Mouse (Mus musculus) layer of hippocampus, adult 2 months (tissue): ENCODE results near the gene Itch. TPM values are rescaled to one million over a fixed set of nuclear protein-coding genes. Genes with fewer than 3 reads are reported as not detected.

Experiments used
- DNase-seq, 2 experiments: peaks; one replicate each; pipeline ENCODE4 v3.0.0; 2022; ENCODE audit warnings: low spot score in 2 of 2
- H3K27ac ChIP-seq: fragments of 200-600 bp; 2 replicates; pipeline ENCODE4 v1.8.1; 2022
- H3K4me3 ChIP-seq: fragments of 200-600 bp; 2 replicates; pipeline ENCODE4 v1.8.1; 2022; ENCODE audit warnings: mild to moderate bottlenecking
- CTCF ChIP-seq: fragments of 200-600 bp; conservative IDR thresholded peaks from 2 replicates; pipeline ENCODE4 v1.8.1; 2022; ENCODE audit warnings: antibody characterized with exemption, mild to moderate bottlenecking, moderate library complexity
- long read RNA-seq, 2 experiments: library from polyadenylated mRNA; stranded (forward); transcript quantifications; one replicate each; pipeline ENCODE4 v2.0.0; 2021; ENCODE audit warnings: borderline mapping rate in 2 of 2
- total RNA-seq, 2 experiments: library from RNA; stranded (reverse); gene quantifications; 2 replicates each; pipeline ENCODE4 v1.2.3; 2021

Itch gene
- total RNA-seq, result 10 to 100 TPM; 58.7 to 60.1 TPM
- long read RNA-seq, experiment 1, full-length matches to known transcripts, result 19 of 29 reads
- long read RNA-seq, experiment 1, partial matches to known transcripts, result 1 of 29 reads
- long read RNA-seq, experiment 1, other reads (novel, unspliced or antisense), result 9 of 29 reads
- long read RNA-seq, experiment 2, full-length matches to known transcripts, result 31 of 43 reads
- long read RNA-seq, experiment 2, partial matches to known transcripts, result 4 of 43 reads
- long read RNA-seq, experiment 2, other reads (novel, unspliced or antisense), result 8 of 43 reads

GRCm38 (mm10) chr2:155133011-155133976 is at the start of gene Itch:
Itch (plus strand) TSS chr2:155133509.
- Histone ChIP-seq H3K4me3 (peak within 1 kb of the TSS; percentile 91), H3K27ac (peak within 1 kb of the TSS; percentile 99)
- TF ChIP-seq CTCF, result peak; percentile 31
- peak; percentile 92 for DNase-seq

GRCm38 (mm10) chr2:155084546-155084945 is 48.8 kb upstream of the Itch start:
- Histone ChIP-seq H3K4me3 (no peak overlapping the region), H3K27ac (no peak overlapping the region)
- no peak for TF ChIP-seq CTCF
- no peak for DNase-seq

GRCm38 (mm10) chr2:155086328-155086727 is 47.0 kb upstream of the Itch start:
- H3K4me3 ChIP-seq, result no peak overlapping the region
- no peak overlapping the region for H3K27ac ChIP-seq
- no peak for DNase-seq
- TF ChIP-seq CTCF, result no peak

- Histone ChIP-seq H3K27ac (no peak overlapping the region), H3K4me3 (no peak overlapping the region)
- no peak for DNase-seq
- TF ChIP-seq CTCF, result no peak
Measured at GRCm38 (mm10) chr2:155088264-155088663, 45.0 kb upstream of the Itch start.

GRCm38 (mm10) chr2:155090909-155091742 is 42.2 kb upstream of the Itch start:
- no peak for TF ChIP-seq CTCF
- Histone ChIP-seq H3K27ac (no peak overlapping the region), H3K4me3 (no peak overlapping the region)
- no peak for DNase-seq

- H3K27ac ChIP-seq, result no peak overlapping the region
- no peak for TF ChIP-seq CTCF
- no peak overlapping the region for H3K4me3 ChIP-seq
- DNase-seq, result no peak
Measured at GRCm38 (mm10) chr2:155091743-155092075, 41.6 kb upstream of the Itch start.

- Histone ChIP-seq H3K27ac (no peak overlapping the region), H3K4me3 (no peak overlapping the region)
- no peak for DNase-seq
- TF ChIP-seq CTCF, result no peak
Measured at GRCm38 (mm10) chr2:155093418-155093817, 39.9 kb upstream of the Itch start.

- TF ChIP-seq CTCF, result peak; percentile 63
- no peak for DNase-seq
- Histone ChIP-seq H3K4me3 (no peak overlapping the region), H3K27ac (peak overlapping the region; percentile 77)
Measured at GRCm38 (mm10) chr2:155098720-155099380, 34.5 kb upstream of the Itch start.

- TF ChIP-seq CTCF, result no peak
- DNase-seq, result peak in 1 of 2 experiments; percentile 39
- Histone ChIP-seq H3K4me3 (no peak overlapping the region), H3K27ac (peak overlapping the region; percentile 77)
Measured at GRCm38 (mm10) chr2:155099421-155099820, 33.9 kb upstream of the Itch start.

- H3K4me3 ChIP-seq, result no peak overlapping the region
- TF ChIP-seq CTCF, result no peak
- DNase-seq, result no peak
- H3K27ac ChIP-seq, result peak overlapping the region; percentile 74
Measured at GRCm38 (mm10) chr2:155099994-155100795, 33.1 kb upstream of the Itch start.

- DNase-seq, result no peak
- TF ChIP-seq CTCF, result no peak
- Histone ChIP-seq H3K27ac (peak overlapping the region; percentile 74; the same call in 1 of the 2 replicates), H3K4me3 (no peak overlapping the region)
Measured at GRCm38 (mm10) chr2:155100796-155101259, 32.5 kb upstream of the Itch start.
